Mouse (Mus musculus) liver, embryonic 14.5 days (tissue): ENCODE data around the gene Fut2. TPM values are rescaled to one million over a fixed set of nuclear protein-coding genes. Genes with fewer than 3 reads are reported as not detected.

Experiments used
- ATAC-seq: fragments of 200-750 bp; cut with Nextera tagmentation; 2 replicates; pipeline ENCODE4 v1.8.0; 2017; ENCODE audit warnings: moderate number of reproducible peaks, mild to moderate bottlenecking, moderate library complexity; ENCODE audit not compliant: insufficient read depth
- DNase-seq, 3 experiments: peaks; one replicate each; pipeline ENCODE4 v3.0.0-alpha.2; 2012 to 2013; ENCODE audit warnings: low read depth in 3 of 3, low spot score in 3 of 3
- H3K27ac ChIP-seq: fragments of 300-500 bp; sonication (generic); 2 replicates; pipeline ENCODE4 v1.5.1; 2014; ENCODE audit warnings: moderate library complexity, mild to moderate bottlenecking, control low read depth, inconsistent platforms
- H3K27me3 ChIP-seq: fragments of 300-500 bp; sonication (generic); 2 replicates; pipeline ENCODE4 v1.6.1; 2014; ENCODE audit warnings: mild to moderate bottlenecking, low read length, moderate library complexity; ENCODE audit not compliant: control insufficient read depth, insufficient read depth
- H3K36me3 ChIP-seq: fragments of 300-500 bp; sonication (generic); replicated peaks from 2 replicates; pipeline ENCODE4 v1.6.1; 2014; ENCODE audit warnings: low read depth; ENCODE audit not compliant: control insufficient read depth, insufficient read depth
- H3K4me1 ChIP-seq, 2 experiments: fragments of 200-500 bp in 1 of 2; fragments of 300-500 bp in 1 of 2; sonication (generic) in 1 of 2; replicated peaks; 2 replicates each; pipeline ENCODE4 v1.6.1; 2012 to 2014; ENCODE audit warnings: antibody characterized with exemption in 1 of 2, inconsistent platforms in 1 of 2, low read length in 1 of 2; ENCODE audit not compliant: control insufficient read depth in 2 of 2, insufficient read depth in 2 of 2
- H3K4me2 ChIP-seq: fragments of 300-500 bp; sonication (generic); 2 replicates; pipeline ENCODE4 v1.6.1; 2014; ENCODE audit warnings: low read depth, mild to moderate bottlenecking, control low read depth, moderate library complexity
- H3K4me3 ChIP-seq, 2 experiments: fragments of 200-500 bp in 1 of 2; fragments of 300-500 bp in 1 of 2; sonication (generic) in 1 of 2; 2 replicates each; pipeline ENCODE4 v1.5.1; 2012 to 2014; ENCODE audit warnings: low read depth in 2 of 2, low read length in 2 of 2, mild to moderate bottlenecking in 2 of 2, control low read depth in 1 of 2, inconsistent platforms in 1 of 2, moderate library complexity in 1 of 2; ENCODE audit not compliant: insufficient read depth in 1 of 2
- H3K9ac ChIP-seq: fragments of 300-500 bp; sonication (generic); replicated peaks from 2 replicates; pipeline ENCODE4 v1.6.1; 2014; ENCODE audit warnings: mild to moderate bottlenecking, control low read depth, moderate library complexity
- H3K9me3 ChIP-seq: fragments of 300-500 bp; sonication (generic); 2 replicates; pipeline ENCODE4 v1.6.1; 2016; ENCODE audit warnings: low read length, mixed read lengths; ENCODE audit not compliant: control insufficient read depth
- CTCF ChIP-seq: IDR thresholded peaks from 2 replicates; pipeline ENCODE4 v1.5.1; 2016; ENCODE audit warnings: antibody characterized with exemption, low read depth, control low read depth
- EP300 ChIP-seq: IDR thresholded peaks from 2 replicates; pipeline ENCODE4 v1.6.1; 2016; ENCODE audit warnings: antibody characterized with exemption, low read depth
- whole genome bisulfite sequencing: fragments of 180-500 bp; shearing (Covaris S2); extraction: QIAGEN DNeasy Blood & Tissue Kit; methylation state at CpG from one replicate; pipeline ENCODE4 v1.1.7; 2014; ENCODE audit not compliant: insufficient replicate concordance; 5-methylcytosine and 5-hydroxymethylcytosine counted together
- polyA plus RNA-seq, 2 experiments: library from polyadenylated mRNA; depleted of rRNA in 1 of 2; stranded (reverse) in 1 of 2; unstranded in 1 of 2; fragments of >200 nt; fragmentation: Nextera tagmentation in 1 of 2; extraction: Ambion mirVana in 1 of 2; gene quantifications; 2 replicates each; pipeline versions ENCODE4 v1.2.1 to v1.2.3; 2012 to 2014

The Fut2 gene
- polyA plus RNA-seq, 2 experiments = not detected

DNA sequence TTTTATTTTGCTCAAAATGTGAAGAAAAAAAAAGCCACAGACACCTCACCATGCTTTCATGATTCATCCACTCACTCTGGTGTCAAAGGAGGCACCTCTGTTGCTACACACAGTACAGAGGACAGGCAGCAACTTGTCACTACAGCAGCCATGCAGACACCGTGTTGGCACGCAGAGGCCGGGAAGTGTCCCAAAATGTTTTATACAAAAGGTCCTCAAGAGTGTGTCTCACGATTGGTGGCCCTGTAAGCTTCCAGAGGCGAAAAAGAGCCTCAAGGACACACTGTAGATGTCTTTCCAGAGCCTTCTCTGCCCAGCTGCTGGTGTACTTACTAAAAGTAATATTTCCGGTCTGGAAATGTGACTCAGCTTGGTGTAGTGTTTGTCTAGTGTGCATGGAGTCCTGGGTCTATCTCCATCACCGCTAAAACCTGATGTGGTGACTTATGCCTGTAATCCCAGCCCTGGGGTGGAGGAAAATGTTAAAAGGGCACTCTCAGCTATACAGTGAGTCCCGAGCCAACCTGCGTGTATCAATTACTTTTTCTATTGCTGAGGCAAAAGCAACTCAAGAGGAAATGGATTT is 60.4 kb downstream of the Fut2 start:
- Histone ChIP-seq H3K4me1 (no peaks in the 10 kb centered on the region; a peak in 1 of 4 replicates), H3K36me3 (no peaks in the 10 kb centered on the region), H3K4me3 (no peak overlapping the region), H3K4me2 (no peak overlapping the region), H3K27ac (no peak overlapping the region), H3K9ac (no peak overlapping the region), H3K27me3 (no peaks in the 10 kb centered on the region), H3K9me3 (no peaks in the 10 kb centered on the region)
- TF ChIP-seq EP300 (no peak), CTCF (no peak)
- WGBS = 64% methylated on average over 9 of the region's 9 CpGs
- no peak for DNase-seq
- no peak for ATAC-seq

DNA sequence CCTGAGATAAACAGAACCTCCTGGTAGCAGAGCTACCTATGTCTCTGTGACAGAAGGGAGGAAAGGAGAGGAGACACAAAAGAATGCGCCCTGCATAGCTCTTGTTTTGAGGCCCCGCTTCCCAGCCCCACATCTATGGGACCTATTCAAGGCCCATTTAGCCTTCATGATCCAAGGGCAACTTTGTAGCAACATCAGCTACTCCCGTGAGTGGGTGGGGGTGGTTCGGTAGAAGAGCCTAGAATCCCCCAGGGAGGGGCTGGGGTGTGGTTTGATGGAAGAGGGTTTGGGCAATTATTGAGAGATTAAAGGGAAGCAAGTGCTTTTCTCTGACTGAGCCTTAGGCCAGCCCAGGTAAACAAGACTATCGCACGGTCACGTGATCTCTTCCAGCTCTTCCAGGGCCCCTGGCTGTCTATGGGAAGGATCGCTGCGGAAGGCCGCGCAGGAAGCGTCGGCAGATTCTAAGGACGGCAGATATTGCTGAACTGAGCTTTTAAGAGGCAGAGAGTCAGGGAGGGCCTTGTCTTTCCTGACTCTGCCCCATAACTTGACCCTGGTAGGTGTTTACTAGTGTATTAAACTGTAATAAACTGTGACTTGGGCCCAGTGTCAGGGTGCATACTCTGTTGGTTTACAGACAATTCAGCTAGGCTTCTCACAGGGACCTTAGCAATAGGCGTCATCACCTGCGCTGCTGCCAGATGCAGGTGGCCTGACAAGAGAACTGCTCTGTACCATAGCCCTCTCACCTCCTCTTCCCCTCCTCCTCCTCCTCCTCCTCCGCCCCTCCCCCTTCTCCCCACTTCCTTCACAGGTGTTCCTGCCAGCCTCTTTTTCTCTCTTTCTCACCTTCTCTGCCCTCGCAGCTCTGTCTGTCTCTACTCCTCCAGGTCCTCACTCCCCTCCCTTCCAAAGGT is 67.0 kb downstream of the Fut2 start:
- H3K27ac ChIP-seq = no peak overlapping the region
- no peak overlapping the region for H3K4me3 ChIP-seq
- ATAC-seq (no peak), DNase-seq (no peak)
- 52% methylated on average over 18 of the region's 18 CpGs for WGBS
- no peaks in the 10 kb centered on the region for H3K36me3 ChIP-seq
- no peaks in the 10 kb centered on the region for H3K9me3 ChIP-seq
- H3K27me3 ChIP-seq = no peaks in the 10 kb centered on the region
- H3K9ac ChIP-seq = no peak overlapping the region
- no peaks in the 10 kb centered on the region for H3K4me1 ChIP-seq
- TF ChIP-seq EP300 (no peak), CTCF (no peak)
- no peak overlapping the region for H3K4me2 ChIP-seq

Other genes with a start within 250 kb of the Fut2 start
Only the 30 nearest of the 35 such genes appear.
- 1,846 and 1,956 TPM in 2 replicates for gene Ftl1, start 206.5 kb downstream of the Fut2 start, polyA plus RNA-seq (2012; rRNA removed)
- gene Ftl1, start 206.5 kb downstream of the Fut2 start, polyA plus RNA-seq (2014; fragmentation: Nextera tagmentation; extraction: Ambion mirVana) = 4,811 and 5,161 TPM in 2 replicates
- 57.9 and 68.5 TPM in 2 replicates for gene Bax, start 199.5 kb downstream of the Fut2 start, polyA plus RNA-seq (2012; rRNA removed)
- gene Bax, start 199.5 kb downstream of the Fut2 start, polyA plus RNA-seq (2014; fragmentation: Nextera tagmentation; extraction: Ambion mirVana) = 49.7 and 62.4 TPM in 2 replicates
- 0.06 and 0.13 TPM in 2 replicates for gene Tulp2, start 184.5 kb downstream of the Fut2 start, polyA plus RNA-seq (2012; rRNA removed)
- gene Tulp2, start 184.5 kb downstream of the Fut2 start, polyA plus RNA-seq (2014; fragmentation: Nextera tagmentation; extraction: Ambion mirVana) = 0.47 and 0.57 TPM in 2 replicates
- gene Gm45808, start 179.6 kb downstream of the Fut2 start, polyA plus RNA-seq (2012; rRNA removed) = not detected in 2 replicates
- gene Gm45808, start 179.6 kb downstream of the Fut2 start, polyA plus RNA-seq (2014; fragmentation: Nextera tagmentation; extraction: Ambion mirVana) = 0.20 TPM in 1 of 2 replicates, not detected in the other
- 1.5 and 2.2 TPM in 2 replicates for gene Dhdh, start 177.6 kb downstream of the Fut2 start, polyA plus RNA-seq (2012; rRNA removed)
- 1.6 and 1.8 TPM in 2 replicates for gene Dhdh, start 177.6 kb downstream of the Fut2 start, polyA plus RNA-seq (2014; fragmentation: Nextera tagmentation; extraction: Ambion mirVana)
- 48.2 and 58.8 TPM in 2 replicates for gene Nucb1, start 156.0 kb downstream of the Fut2 start, polyA plus RNA-seq (2012; rRNA removed)
- gene Nucb1, start 156.0 kb downstream of the Fut2 start, polyA plus RNA-seq (2014; fragmentation: Nextera tagmentation; extraction: Ambion mirVana) = 81.7 and 97.2 TPM in 2 replicates
- 79.3 and 140 TPM in 2 replicates for gene Ppp1r15a, start 140.1 kb downstream of the Fut2 start, polyA plus RNA-seq (2012; rRNA removed)
- 165 and 183 TPM in 2 replicates for gene Ppp1r15a, start 140.1 kb downstream of the Fut2 start, polyA plus RNA-seq (2014; fragmentation: Nextera tagmentation; extraction: Ambion mirVana)
- 0.52 and 0.90 TPM in 2 replicates for gene Plekha4, start 140.1 kb downstream of the Fut2 start, polyA plus RNA-seq (2012; rRNA removed)
- gene Plekha4, start 140.1 kb downstream of the Fut2 start, polyA plus RNA-seq (2014; fragmentation: Nextera tagmentation; extraction: Ambion mirVana) = 0.40 and 0.41 TPM in 2 replicates
- 0.95 and 2.1 TPM in 2 replicates for gene Hsd17b14, start 111.5 kb downstream of the Fut2 start, polyA plus RNA-seq (2012; rRNA removed)
- gene Hsd17b14, start 111.5 kb downstream of the Fut2 start, polyA plus RNA-seq (2014; fragmentation: Nextera tagmentation; extraction: Ambion mirVana) = 1.2 and 2.5 TPM in 2 replicates
- 38.8 and 40.6 TPM in 2 replicates for gene Bcat2, start 96.2 kb downstream of the Fut2 start, polyA plus RNA-seq (2012; rRNA removed)
- 35.9 and 39.4 TPM in 2 replicates for gene Bcat2, start 96.2 kb downstream of the Fut2 start, polyA plus RNA-seq (2014; fragmentation: Nextera tagmentation; extraction: Ambion mirVana)
- not detected in 2 replicates for gene Fgf21, start 50.9 kb downstream of the Fut2 start, polyA plus RNA-seq (2012; rRNA removed)
- not detected in 2 replicates for gene Fgf21, start 50.9 kb downstream of the Fut2 start, polyA plus RNA-seq (2014; fragmentation: Nextera tagmentation; extraction: Ambion mirVana)
- not detected in 2 replicates for gene Fut1, start 49.1 kb downstream of the Fut2 start, polyA plus RNA-seq (2012; rRNA removed)
- gene Fut1, start 49.1 kb downstream of the Fut2 start, polyA plus RNA-seq (2014; fragmentation: Nextera tagmentation; extraction: Ambion mirVana) = not detected in 2 replicates
- 0.10 and 0.15 TPM in 2 replicates for gene Izumo1, start 44.6 kb downstream of the Fut2 start, polyA plus RNA-seq (2012; rRNA removed)
- 0.09 TPM in 1 of 2 replicates, not detected in the other for gene Izumo1, start 44.6 kb downstream of the Fut2 start, polyA plus RNA-seq (2014; fragmentation: Nextera tagmentation; extraction: Ambion mirVana)
- 2.2 and 2.6 TPM in 2 replicates for gene Rasip1, start 38.9 kb downstream of the Fut2 start, polyA plus RNA-seq (2012; rRNA removed)
- gene Rasip1, start 38.9 kb downstream of the Fut2 start, polyA plus RNA-seq (2014; fragmentation: Nextera tagmentation; extraction: Ambion mirVana) = 1.3 and 2.6 TPM in 2 replicates
- gene Mamstr, start 26.4 kb downstream of the Fut2 start, polyA plus RNA-seq (2012; rRNA removed) = 0.25 and 0.56 TPM in 2 replicates
- gene Mamstr, start 26.4 kb downstream of the Fut2 start, polyA plus RNA-seq (2014; fragmentation: Nextera tagmentation; extraction: Ambion mirVana) = 0.18 TPM in 1 of 2 replicates, not detected in the other
- 0.04 TPM in 1 of 2 replicates, not detected in the other for gene Ntn5, start 17.6 kb upstream of the Fut2 start, polyA plus RNA-seq (2012; rRNA removed)
- gene Ntn5, start 17.6 kb upstream of the Fut2 start, polyA plus RNA-seq (2014; fragmentation: Nextera tagmentation; extraction: Ambion mirVana) = not detected in 2 replicates
- 0.02 and 0.03 TPM in 2 replicates for gene Sec1, start 28.0 kb upstream of the Fut2 start, polyA plus RNA-seq (2012; rRNA removed)
- gene Sec1, start 28.0 kb upstream of the Fut2 start, polyA plus RNA-seq (2014; fragmentation: Nextera tagmentation; extraction: Ambion mirVana) = not detected in 2 replicates
- gene Car11, start 33.4 kb upstream of the Fut2 start, polyA plus RNA-seq (2012; rRNA removed) = 0.23 and 0.58 TPM in 2 replicates
- gene Car11, start 33.4 kb upstream of the Fut2 start, polyA plus RNA-seq (2014; fragmentation: Nextera tagmentation; extraction: Ambion mirVana) = 0.42 and 0.44 TPM in 2 replicates
- 0.69 and 0.80 TPM in 2 replicates for gene Dbp, start 38.7 kb upstream of the Fut2 start, polyA plus RNA-seq (2012; rRNA removed)
- gene Dbp, start 38.7 kb upstream of the Fut2 start, polyA plus RNA-seq (2014; fragmentation: Nextera tagmentation; extraction: Ambion mirVana) = 0.51 and 0.54 TPM in 2 replicates
- gene Rpl18, start 49.1 kb upstream of the Fut2 start, polyA plus RNA-seq (2012; rRNA removed) = 499 and 605 TPM in 2 replicates
- 832 and 846 TPM in 2 replicates for gene Rpl18, start 49.1 kb upstream of the Fut2 start, polyA plus RNA-seq (2014; fragmentation: Nextera tagmentation; extraction: Ambion mirVana)
- gene Sphk2, start 51.6 kb upstream of the Fut2 start, polyA plus RNA-seq (2012; rRNA removed) = 7.6 and 9.1 TPM in 2 replicates
- 5.8 and 9.0 TPM in 2 replicates for gene Sphk2, start 51.6 kb upstream of the Fut2 start, polyA plus RNA-seq (2014; fragmentation: Nextera tagmentation; extraction: Ambion mirVana)
- 0.31 and 0.32 TPM in 2 replicates for gene Fam83e, start 54.8 kb upstream of the Fut2 start, polyA plus RNA-seq (2012; rRNA removed)
- gene Fam83e, start 54.8 kb upstream of the Fut2 start, polyA plus RNA-seq (2014; fragmentation: Nextera tagmentation; extraction: Ambion mirVana) = 0.14 and 0.32 TPM in 2 replicates
- not detected in 2 replicates for gene Spaca4, start 59.4 kb upstream of the Fut2 start, polyA plus RNA-seq (2012; rRNA removed)
- gene Spaca4, start 59.4 kb upstream of the Fut2 start, polyA plus RNA-seq (2014; fragmentation: Nextera tagmentation; extraction: Ambion mirVana) = not detected in 2 replicates
- 0.18 and 0.48 TPM in 2 replicates for gene Lmtk3, start 117.3 kb upstream of the Fut2 start, polyA plus RNA-seq (2012; rRNA removed)
- gene Lmtk3, start 117.3 kb upstream of the Fut2 start, polyA plus RNA-seq (2014; fragmentation: Nextera tagmentation; extraction: Ambion mirVana) = not detected in 2 replicates
- 0.06 and 0.35 TPM in 2 replicates for gene Sult2b1, start 118.3 kb upstream of the Fut2 start, polyA plus RNA-seq (2012; rRNA removed)
- gene Sult2b1, start 118.3 kb upstream of the Fut2 start, polyA plus RNA-seq (2014; fragmentation: Nextera tagmentation; extraction: Ambion mirVana) = 0.15 and 0.43 TPM in 2 replicates
- gene Cyth2, start 148.2 kb upstream of the Fut2 start, polyA plus RNA-seq (2012; rRNA removed) = 14.5 and 19.4 TPM in 2 replicates
- gene Cyth2, start 148.2 kb upstream of the Fut2 start, polyA plus RNA-seq (2014; fragmentation: Nextera tagmentation; extraction: Ambion mirVana) = 23.0 and 26.5 TPM in 2 replicates
- gene Kcnj14, start 158.4 kb upstream of the Fut2 start, polyA plus RNA-seq (2012; rRNA removed) = 0.06 and 0.11 TPM in 2 replicates
- gene Kcnj14, start 158.4 kb upstream of the Fut2 start, polyA plus RNA-seq (2014; fragmentation: Nextera tagmentation; extraction: Ambion mirVana) = 0.06 and 0.19 TPM in 2 replicates
- gene Grwd1, start 164.6 kb upstream of the Fut2 start, polyA plus RNA-seq (2012; rRNA removed) = 11.2 and 12.8 TPM in 2 replicates
- 23.0 and 23.7 TPM in 2 replicates for gene Grwd1, start 164.6 kb upstream of the Fut2 start, polyA plus RNA-seq (2014; fragmentation: Nextera tagmentation; extraction: Ambion mirVana)
- gene Kdelr1, start 206.4 kb upstream of the Fut2 start, polyA plus RNA-seq (2012; rRNA removed) = 53.9 and 74.6 TPM in 2 replicates
- gene Kdelr1, start 206.4 kb upstream of the Fut2 start, polyA plus RNA-seq (2014; fragmentation: Nextera tagmentation; extraction: Ambion mirVana) = 33.9 and 34.8 TPM in 2 replicates
- gene Grin2d, start 212.0 kb upstream of the Fut2 start, polyA plus RNA-seq (2012; rRNA removed) = 0.11 and 0.13 TPM in 2 replicates
- gene Grin2d, start 212.0 kb upstream of the Fut2 start, polyA plus RNA-seq (2014; fragmentation: Nextera tagmentation; extraction: Ambion mirVana) = 0.01 TPM in 1 of 2 replicates, not detected in the other